Mouse (Mus musculus) liver, adult 2 months (tissue): ENCODE results near the gene Sgip1.

Source experiments
- CTCF ChIP-seq: fragments of 200-500 bp; IDR thresholded peaks from 2 replicates; pipeline ENCODE4 v1.5.1; 2011; ENCODE audit warnings: low read depth, low read length, control low read depth
- POLR2A ChIP-seq: fragments of 200-500 bp; IDR thresholded peaks from 2 replicates; pipeline ENCODE4 v1.6.1; 2011; ENCODE audit warnings: low read length, control low read depth; ENCODE audit not compliant: insufficient read depth; ENCODE audit errors: extremely low read depth

- TF ChIP-seq POLR2A (no peak), CTCF (no peak)
Observed at GRCm38 (mm10) chr4:102779902-102780301, 38.8 kb downstream of the Sgip1 start.
